Mouse (Mus musculus): ENCODE data around the gene 4933427D14Rik. TPM values are rescaled to one million over a fixed set of nuclear protein-coding genes. Genes with fewer than 3 reads are reported as not detected.
A peak's percentile ranks its signal among the peaks of the same experiment; 100 is the strongest.

The 4933427D14Rik gene
- polyA plus RNA-seq, 1 experiment from 2014 or later: 16.3 TPM

DNA sequence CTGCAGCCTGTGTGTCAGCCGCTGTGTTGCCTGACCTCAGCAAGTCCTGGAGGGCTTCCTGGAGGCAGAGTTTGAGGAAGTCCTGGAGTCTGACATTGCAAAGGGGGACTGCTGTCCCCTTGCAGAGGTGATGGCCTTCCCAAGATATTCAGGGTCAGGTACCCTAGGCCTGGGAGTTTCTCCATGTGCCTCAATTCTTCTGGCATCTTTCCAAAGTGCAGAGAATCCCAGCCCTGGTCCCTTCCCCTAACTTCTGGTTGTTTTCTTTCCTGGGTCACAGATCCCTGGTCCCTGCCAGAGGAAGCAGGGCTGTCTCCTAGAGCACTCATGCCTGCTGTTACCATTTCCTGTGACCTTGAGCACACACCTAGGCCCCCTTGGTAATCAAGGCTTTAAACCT is 75.6 kb downstream of the 4933427D14Rik start:
- no peak for ATAC-seq
- ChIA-PET CTCF (interaction anchor here (0.9 kb wide), 1 partner anchor 79 kb away, joined by 3 read pairs; no protein-coding TSS in a partner anchor), POLR2A (interaction anchor here (1.4 kb wide), 1 partner anchor 9 kb away, joined by 3 read pairs; no protein-coding TSS in a partner anchor)
- in situ Hi-C loops (cut with MboI; ENCODE audit: low pct_unique_long_range_greater_than_20kb): no loop called here
- no peak for TF ChIP-seq CTCF (IDR thresholded peaks at IDR 0.05)
- no peak for DNase-seq (ENCODE audit: low read depth, low spot score)
- no peaks in the 10 kb centered on the region for H3K27me3 ChIP-seq

DNA sequence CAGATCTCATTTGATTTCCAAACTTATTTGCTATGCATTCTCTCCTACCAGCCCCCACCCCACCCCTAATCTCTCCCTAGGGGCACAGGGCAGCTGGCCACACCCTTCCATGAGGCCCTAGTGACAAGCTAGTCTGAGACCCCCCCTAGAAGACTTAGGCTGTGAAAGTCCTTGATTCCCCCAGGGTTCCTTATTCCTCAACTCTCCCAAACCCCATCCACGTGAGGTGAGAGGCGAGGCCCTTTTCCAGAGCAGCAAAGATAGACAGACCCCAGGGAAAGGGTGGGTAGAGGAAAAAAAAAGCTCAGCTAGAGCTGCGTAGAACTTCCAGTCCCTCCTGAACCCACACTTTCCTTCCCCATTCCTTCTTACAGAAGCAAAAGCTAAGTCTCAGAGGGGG is 76.4 kb downstream of the 4933427D14Rik start:
- ChIA-PET CTCF (interaction anchor here (0.9 kb wide), 1 partner anchor 78 kb away, joined by 3 read pairs; no protein-coding TSS in a partner anchor), POLR2A (interaction anchor here (0.6 kb wide), 1 partner anchor 1602 kb away, joined by 3 read pairs; no protein-coding TSS in a partner anchor)
- DNase-seq (ENCODE audit: low read depth, low spot score) (no peak), ATAC-seq (no peak)
- no peak for TF ChIP-seq CTCF (IDR thresholded peaks at IDR 0.05)
- no peaks in the 10 kb centered on the region for H3K27me3 ChIP-seq
- in situ Hi-C loops (cut with MboI; ENCODE audit: low pct_unique_long_range_greater_than_20kb): no loop called here

DNA sequence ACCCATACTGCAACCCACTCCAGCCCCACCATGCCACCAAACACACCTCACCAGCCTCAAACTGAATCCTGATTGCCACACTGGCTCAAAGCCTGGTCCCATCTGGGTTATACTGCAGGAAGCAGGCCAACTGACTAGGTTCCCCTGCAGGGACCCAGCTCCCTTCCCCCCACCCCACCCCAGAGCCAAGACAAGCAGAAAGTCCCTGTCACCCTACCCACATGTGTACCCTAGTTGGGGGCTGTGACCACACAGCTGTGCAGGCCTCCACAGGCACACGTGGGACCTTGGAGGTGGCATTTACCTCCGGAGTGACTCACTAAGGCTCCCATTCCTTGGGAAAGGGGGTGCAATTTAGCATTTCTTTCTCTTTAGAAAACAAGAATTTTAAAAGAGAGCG is 76.8 kb downstream of the 4933427D14Rik start:
- in situ Hi-C loops (cut with MboI; ENCODE audit: low pct_unique_long_range_greater_than_20kb): no loop called here
- ATAC-seq: no peak
- no peak for DNase-seq (ENCODE audit: low read depth, low spot score)
- H3K27me3 ChIP-seq: no peaks in the 10 kb centered on the region
- ChIA-PET POLR2A (interaction anchor here (0.6 kb wide), 1 partner anchor 1602 kb away, joined by 3 read pairs; no protein-coding TSS in a partner anchor), CTCF (interaction anchor here (0.9 to 1.6 kb wide), 3 partner anchors 12 to 78 kb away, joined by 3 to 5 read pairs (median 3); no protein-coding TSS in a partner anchor)
- no peak for TF ChIP-seq CTCF (IDR thresholded peaks at IDR 0.05)

GRCm38 (mm10) chr11:72130021-72130420 is 77.2 kb downstream of the 4933427D14Rik start:
- DNase-seq (ENCODE audit: low read depth, low spot score) (no peak), ATAC-seq (no peak)
- in situ Hi-C loops (cut with MboI; ENCODE audit: low pct_unique_long_range_greater_than_20kb): no loop called here
- H3K27me3 ChIP-seq: no peaks in the 10 kb centered on the region
- no peak for TF ChIP-seq CTCF (IDR thresholded peaks at IDR 0.05)
- POLR2A ChIA-PET: no interaction called here
- CTCF ChIA-PET: interaction anchor here (0.9 to 1.6 kb wide), 2 partner anchors 13 to 33 kb away, joined by 3 to 5 read pairs; no protein-coding TSS in a partner anchor

GRCm38 (mm10) chr11:72129032-72129894 is 78.0 kb downstream of the 4933427D14Rik start:
- DNase-seq (ENCODE audit: low read depth, low spot score) (no peak), ATAC-seq (no peak)
- no peaks in the 10 kb centered on the region for H3K27me3 ChIP-seq
- ChIA-PET POLR2A (no interaction called here), CTCF (interaction anchor here (1.6 kb wide), 1 partner anchor 32 kb away, joined by 5 read pairs; no protein-coding TSS in a partner anchor)
- in situ Hi-C loops (cut with MboI; ENCODE audit: low pct_unique_long_range_greater_than_20kb): no loop called here
- TF ChIP-seq CTCF (IDR thresholded peaks at IDR 0.05): no peak

DNA sequence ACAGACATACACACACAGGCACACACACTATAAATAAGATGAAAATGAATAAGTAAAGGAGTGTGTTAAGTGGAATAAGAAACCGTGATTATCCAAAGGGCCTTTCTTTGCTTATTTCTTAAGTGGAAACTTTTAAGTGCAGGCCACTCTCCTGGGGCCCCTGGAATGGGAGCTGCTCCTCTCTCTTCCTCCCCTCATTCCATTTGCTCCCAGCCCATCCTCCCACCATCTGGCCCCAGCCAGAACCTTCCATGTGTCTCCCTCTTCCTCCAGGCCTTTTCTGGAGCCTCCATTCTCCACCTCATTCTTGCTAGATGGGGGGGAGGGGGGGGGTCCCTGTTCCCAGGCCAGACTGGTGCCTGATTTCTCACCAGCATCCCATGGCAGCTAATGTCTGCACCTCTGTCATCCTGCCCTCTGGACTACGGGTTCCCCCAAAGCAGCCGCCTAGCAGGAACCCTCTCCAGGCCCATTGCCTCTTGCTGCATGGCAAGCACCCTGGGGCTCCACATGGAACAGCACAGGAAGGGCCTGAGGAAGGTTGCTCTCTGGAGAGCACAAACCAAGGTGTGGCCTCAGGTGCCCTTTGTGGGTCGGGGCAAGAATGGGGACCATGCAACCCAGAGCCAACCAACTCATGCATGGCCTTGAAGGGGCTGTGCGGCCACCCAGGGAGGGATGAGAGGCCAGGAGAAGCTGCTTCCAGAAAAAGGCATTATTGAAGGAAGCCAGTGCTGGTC is 79.6 kb downstream of the 4933427D14Rik start:
- DNase-seq (ENCODE audit: low read depth, low spot score) (no peak), ATAC-seq (no peak)
- no peaks in the 10 kb centered on the region for H3K27me3 ChIP-seq
- in situ Hi-C loops (cut with MboI; ENCODE audit: low pct_unique_long_range_greater_than_20kb): no loop called here
- CTCF ChIA-PET: interaction anchor here (0.7 to 0.9 kb wide), 2 partner anchors 10 to 23 kb away, joined by 3 to 4 read pairs; no protein-coding TSS in a partner anchor
- no peak for TF ChIP-seq CTCF (IDR thresholded peaks at IDR 0.05)
- POLR2A ChIA-PET: no interaction called here

DNA sequence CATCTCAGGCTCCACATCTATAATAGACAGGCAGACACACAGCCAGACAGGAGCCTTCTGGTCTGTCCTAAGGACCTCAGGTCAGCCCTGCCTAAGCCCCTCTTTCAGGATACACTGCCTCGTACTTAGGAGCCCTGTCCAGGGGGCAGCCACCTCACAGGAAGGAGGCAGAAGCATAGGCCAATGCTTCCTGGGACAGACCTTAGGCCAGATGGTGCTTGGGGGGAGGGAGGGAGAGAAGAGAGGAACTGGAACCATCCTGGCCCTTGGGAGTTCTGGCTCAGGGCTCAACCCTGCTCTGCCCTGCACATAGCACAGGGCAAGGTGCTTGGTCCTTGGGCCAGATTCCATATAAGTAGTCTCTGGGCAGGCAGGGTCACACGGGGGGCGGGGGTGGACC is 81.5 kb downstream of the 4933427D14Rik start:
- ChIA-PET POLR2A (no interaction called here), CTCF (no interaction called here)
- ATAC-seq (no peak), DNase-seq (ENCODE audit: low read depth, low spot score) (no peak)
- no peak for TF ChIP-seq CTCF (IDR thresholded peaks at IDR 0.05)
- no peaks in the 10 kb centered on the region for H3K27me3 ChIP-seq
- in situ Hi-C loops (cut with MboI; ENCODE audit: low pct_unique_long_range_greater_than_20kb): no loop called here

GRCm38 (mm10) chr11:72123531-72123930 is 83.7 kb downstream of the 4933427D14Rik start:
- no peak for TF ChIP-seq CTCF (IDR thresholded peaks at IDR 0.05)
- in situ Hi-C loops (cut with MboI; ENCODE audit: low pct_unique_long_range_greater_than_20kb): no loop called here
- ChIA-PET POLR2A (no interaction called here), CTCF (interaction anchor here (2.6 kb wide), 1 partner anchor 22 kb away, joined by 10 read pairs; no protein-coding TSS in a partner anchor)
- no peak for ATAC-seq
- DNase-seq (ENCODE audit: low read depth, low spot score): no peak
- H3K27me3 ChIP-seq: no peaks in the 10 kb centered on the region

GRCm38 (mm10) chr11:72120354-72120753 is 86.9 kb downstream of the 4933427D14Rik start:
- in situ Hi-C loops (cut with MboI; ENCODE audit: low pct_unique_long_range_greater_than_20kb): no loop called here
- ChIA-PET POLR2A (interaction anchor here (1.0 kb wide), 1 partner anchor 24 kb away, joined by 3 read pairs; no protein-coding TSS in a partner anchor), CTCF (interaction anchor here (1.0 to 1.5 kb wide), 2 partner anchors 40 to 54 kb away, joined by 3 read pairs; no protein-coding TSS in a partner anchor)
- H3K27me3 ChIP-seq: no peaks in the 10 kb centered on the region
- peak; percentile 83 for ATAC-seq
- peak; percentile 68 for DNase-seq (ENCODE audit: low read depth, low spot score)
- no peak for TF ChIP-seq CTCF (IDR thresholded peaks at IDR 0.05)

GRCm38 (mm10) chr11:72118630-72119029 is 88.6 kb downstream of the 4933427D14Rik start:
- in situ Hi-C loops (cut with MboI; ENCODE audit: low pct_unique_long_range_greater_than_20kb): no loop called here
- ChIA-PET CTCF (interaction anchor here (1.1 kb wide), 1 partner anchor 22 kb away, joined by 3 read pairs; no protein-coding TSS in a partner anchor), POLR2A (no interaction called here)

More at GRCm38 (mm10) chr11:72118630-72119029, 88.6 kb downstream of the 4933427D14Rik start:
- ATAC-seq (no peak), DNase-seq (ENCODE audit: low read depth, low spot score) (no peak)
- H3K27me3 ChIP-seq: no peaks in the 10 kb centered on the region
- TF ChIP-seq CTCF (IDR thresholded peaks at IDR 0.05): no peak
